Mouse (Mus musculus) forebrain, embryonic 16.5 days (tissue): ENCODE measurements around the gene Ccdc78. TPM values are rescaled to one million over a fixed set of nuclear protein-coding genes. Genes with fewer than 3 reads are reported as not detected.
A peak's percentile ranks its signal among the peaks of the same experiment; 100 is the strongest.

ENCODE experiments used
- ATAC-seq: fragments of 200-750 bp; cut with Nextera tagmentation; 2 replicates; pipeline ENCODE4 v1.8.0; 2017; ENCODE audit warnings: mild to moderate bottlenecking, moderate library complexity
- H3K27ac ChIP-seq: fragments of 300-500 bp; sonication (generic); 2 replicates; pipeline ENCODE4 v1.5.1; 2014; ENCODE audit warnings: low read length, control low read depth
- H3K27me3 ChIP-seq: fragments of 300-500 bp; sonication (generic); replicated peaks from 2 replicates; pipeline ENCODE4 v1.6.1; 2014; ENCODE audit warnings: low read length; ENCODE audit not compliant: control insufficient read depth, insufficient read depth
- H3K36me3 ChIP-seq: fragments of 300-500 bp; sonication (generic); 2 replicates; pipeline ENCODE4 v1.6.1; 2014; ENCODE audit not compliant: control insufficient read depth, insufficient read depth
- H3K4me1 ChIP-seq: fragments of 300-500 bp; sonication (generic); replicated peaks from 2 replicates; pipeline ENCODE4 v1.6.1; 2014; ENCODE audit warnings: low read length; ENCODE audit not compliant: control insufficient read depth, insufficient read depth
- H3K4me2 ChIP-seq: fragments of 300-500 bp; sonication (generic); 2 replicates; pipeline ENCODE4 v1.6.1; 2014; ENCODE audit warnings: mild to moderate bottlenecking, low read length, control low read depth
- H3K4me3 ChIP-seq: fragments of 300-500 bp; sonication (generic); replicated peaks from 2 replicates; pipeline ENCODE4 v1.5.1; 2014; ENCODE audit warnings: mild to moderate bottlenecking, low read length, control low read depth
- H3K9ac ChIP-seq: fragments of 300-500 bp; sonication (generic); replicated peaks from 2 replicates; pipeline ENCODE4 v1.6.1; 2014; ENCODE audit warnings: low read depth, low read length, control low read depth
- H3K9me3 ChIP-seq: fragments of 300-500 bp; sonication (generic); 2 replicates; pipeline ENCODE4 v1.6.1; 2016; ENCODE audit warnings: low read length; ENCODE audit not compliant: control insufficient read depth
- WGBS: fragments of 180-500 bp; shearing (Covaris S2); extraction: QIAGEN DNeasy Blood & Tissue Kit; methylation state at CpG from one replicate; pipeline ENCODE4 v1.1.7; 2014; 5-methylcytosine and 5-hydroxymethylcytosine counted together
- polyA plus RNA-seq: library from polyadenylated mRNA; unstranded; fragments of >200 nt; fragmentation: Nextera tagmentation; extraction: Ambion mirVana; gene quantifications from 2 replicates; pipeline ENCODE4 v1.2.1, GENCODE M21; 2015

The Ccdc78 gene
- polyA plus RNA-seq, 1 experiment from 2014 or later: 0.13 TPM

GRCm38 (mm10) chr17:25755627-25756377 lies 30.6 kb upstream of the Ccdc78 start:
- H3K4me2 ChIP-seq: no peak overlapping the region
- H3K4me1 ChIP-seq: no peaks in the 10 kb centered on the region
- H3K36me3 ChIP-seq: no peaks in the 10 kb centered on the region
- H3K4me3 ChIP-seq: no peak overlapping the region
- no peak overlapping the region for H3K9ac ChIP-seq
- H3K27me3 ChIP-seq: no peaks in the 10 kb centered on the region
- ATAC-seq: no peak
- 79% methylated on average over 4 of the region's 4 CpGs for WGBS
- no peak overlapping the region for H3K27ac ChIP-seq
- H3K9me3 ChIP-seq: no peaks in the 10 kb centered on the region

GRCm38 (mm10) chr17:25756378-25757242 lies 29.8 kb upstream of the Ccdc78 start:
- Histone ChIP-seq H3K9me3 (no peaks in the 10 kb centered on the region), H3K27me3 (no peaks in the 10 kb centered on the region), H3K4me3 (no peak overlapping the region), H3K27ac (no peak overlapping the region), H3K36me3 (no peaks in the 10 kb centered on the region), H3K4me2 (no peak overlapping the region), H3K9ac (no peak overlapping the region), H3K4me1 (no peaks in the 10 kb centered on the region)
- 80% methylated on average over 9 of the region's 9 CpGs for WGBS
- no peak for ATAC-seq

GRCm38 (mm10) chr17:25757691-25758090 lies 28.7 kb upstream of the Ccdc78 start:
- H3K9ac ChIP-seq: no peak overlapping the region
- no peaks in the 10 kb centered on the region for H3K27me3 ChIP-seq
- no peaks in the 10 kb centered on the region for H3K4me1 ChIP-seq
- H3K27ac ChIP-seq: no peak overlapping the region
- WGBS: 79% methylated on average over 3 of the region's 3 CpGs
- no peak for ATAC-seq
- no peaks in the 10 kb centered on the region for H3K9me3 ChIP-seq
- no peak overlapping the region for H3K4me3 ChIP-seq
- H3K36me3 ChIP-seq: no peaks in the 10 kb centered on the region
- no peak overlapping the region for H3K4me2 ChIP-seq

GRCm38 (mm10) chr17:25760148-25760547 lies 26.2 kb upstream of the Ccdc78 start:
- Histone ChIP-seq H3K27ac (no peak overlapping the region), H3K4me3 (no peak overlapping the region), H3K9me3 (no peaks in the 10 kb centered on the region), H3K27me3 (no peaks in the 10 kb centered on the region), H3K9ac (no peak overlapping the region), H3K36me3 (no peaks in the 10 kb centered on the region), H3K4me1 (no peaks in the 10 kb centered on the region), H3K4me2 (no peak overlapping the region)
- no peak for ATAC-seq
- WGBS: 75% methylated on average over 8 of the region's 8 CpGs

GRCm38 (mm10) chr17:25761561-25761970 lies 24.8 kb upstream of the Ccdc78 start:
- H3K4me1 ChIP-seq: 0 out of 2 replicates have a peak, but pooled peaks cover 3% of the 10 kb centered on the region
- ATAC-seq: no peak
- no peak overlapping the region for H3K27ac ChIP-seq
- H3K9me3 ChIP-seq: no peaks in the 10 kb centered on the region
- 67% methylated on average over 4 of the region's 4 CpGs for WGBS
- no peaks in the 10 kb centered on the region for H3K27me3 ChIP-seq
- no peak overlapping the region for H3K4me3 ChIP-seq
- H3K9ac ChIP-seq: no peak overlapping the region
- no peak overlapping the region for H3K4me2 ChIP-seq
- H3K36me3 ChIP-seq: no peaks in the 10 kb centered on the region

- H3K27ac ChIP-seq: no peak overlapping the region
- H3K36me3 ChIP-seq: no peaks in the 10 kb centered on the region
- no peaks in the 10 kb centered on the region for H3K27me3 ChIP-seq
- no peak overlapping the region for H3K4me3 ChIP-seq
- 0 out of 2 replicates have a peak, but pooled peaks cover 3% of the 10 kb centered on the region for H3K4me1 ChIP-seq
- ATAC-seq: no peak
- no peaks in the 10 kb centered on the region for H3K9me3 ChIP-seq
- 45% methylated on average over 3 of the region's 3 CpGs for WGBS
- no peak overlapping the region for H3K4me2 ChIP-seq
- no peak overlapping the region for H3K9ac ChIP-seq
Observed at GRCm38 (mm10) chr17:25762591-25762990, 23.8 kb upstream of the Ccdc78 start.

GRCm38 (mm10) chr17:25765886-25766285 lies 20.5 kb upstream of the Ccdc78 start:
- no peak overlapping the region for H3K4me3 ChIP-seq
- H3K27me3 ChIP-seq: no peaks in the 10 kb centered on the region
- 11% methylated on average over 5 of the region's 5 CpGs for WGBS
- no peaks in the 10 kb centered on the region for H3K36me3 ChIP-seq
- no peak overlapping the region for H3K4me2 ChIP-seq
- H3K9me3 ChIP-seq: no peaks in the 10 kb centered on the region
- H3K9ac ChIP-seq: no peak overlapping the region
- no peak overlapping the region for H3K27ac ChIP-seq
- no peak for ATAC-seq
- 0 out of 2 replicates have a peak, but pooled peaks cover 3% of the 10 kb centered on the region for H3K4me1 ChIP-seq

- ATAC-seq: no peak
- no peak overlapping the region for H3K4me2 ChIP-seq
- 48% methylated on average over 9 of the region's 9 CpGs for WGBS
Observed at GRCm38 (mm10) chr17:25769331-25769730, 17.0 kb upstream of the Ccdc78 start.

GRCm38 (mm10) chr17:25773549-25774120 lies 12.7 kb upstream of the Ccdc78 start, which contains the start of gene Narfl:
Gene Narfl, plus strand, starts transcription at chr17:25773776.
- no peaks in the 10 kb centered on the region for H3K36me3 ChIP-seq
- peak within 1 kb of the TSS; percentile 70 for H3K4me2 ChIP-seq
- WGBS: under 1% methylated on average over 37 of the region's 37 CpGs
- ATAC-seq: peak; percentile 90
- H3K27ac ChIP-seq: no peak within 1 kb of the TSS
- peak within 1 kb of the TSS; percentile 64 for H3K9ac ChIP-seq
- no peaks in the 10 kb centered on the region for H3K27me3 ChIP-seq
- peaks cover 11% of the 10 kb centered on the region for H3K4me1 ChIP-seq
- H3K9me3 ChIP-seq: no peaks in the 10 kb centered on the region
- H3K4me3 ChIP-seq: peak within 1 kb of the TSS; percentile 54

More at GRCm38 (mm10) chr17:25769331-25769730, 17.0 kb upstream of the Ccdc78 start:
- H3K9me3 ChIP-seq: no peaks in the 10 kb centered on the region
- no peak overlapping the region for H3K9ac ChIP-seq
- no peak overlapping the region for H3K4me3 ChIP-seq
- peaks cover 11% of the 10 kb centered on the region for H3K4me1 ChIP-seq
- no peaks in the 10 kb centered on the region for H3K36me3 ChIP-seq
- H3K27ac ChIP-seq: no peak overlapping the region
- no peaks in the 10 kb centered on the region for H3K27me3 ChIP-seq
